8 mouse cellular contexts compared by ENCODE assay signal in the genomic region with DNA sequence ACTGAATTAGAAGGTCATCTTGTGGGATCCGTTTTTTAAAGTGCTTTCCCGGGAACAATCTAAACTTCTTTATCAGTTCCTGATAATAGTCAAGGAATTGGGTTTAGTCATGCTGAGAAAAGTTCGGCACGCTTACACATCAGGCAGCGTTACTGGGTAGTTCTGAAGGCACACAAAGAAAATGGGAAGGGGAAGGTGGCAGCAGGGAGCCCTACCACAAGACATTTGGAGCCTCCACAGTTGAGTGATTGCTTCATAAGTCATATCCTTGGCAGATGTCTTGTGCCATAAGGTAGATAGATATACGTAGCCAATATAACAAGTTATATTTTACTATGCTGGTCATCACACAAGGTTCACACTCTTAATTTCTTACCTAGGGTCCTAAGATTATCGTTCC. TPM values are rescaled to one million over a fixed set of nuclear protein-coding genes. Genes with fewer than 3 reads are reported as not detected.
A peak's percentile ranks its signal among the peaks of the same experiment; 100 is the strongest.
DNase-seq lines count a peak whose midpoint lies in the region; ATAC-seq lines count a peak whose summit lies in the region.

No protein-coding gene starts in this region.

- ATAC-seq in kidney, embryonic 15.5 days (replicated peaks; ENCODE audit: low FRiP score), result no peak
- no peak for ATAC-seq in midbrain, embryonic 12.5 days (ENCODE audit: low FRiP score, low read depth)

- peaks cover 12% of the 10 kb centered on the region for H3K4me1 ChIP-seq in kidney, embryonic 15.5 days
- peaks cover 18% of the 10 kb centered on the region for H3K4me1 ChIP-seq in embryonic facial prominence, embryonic 10.5 days
- H3K4me1 ChIP-seq in midbrain, embryonic 12.5 days, result peaks cover 12% of the 10 kb centered on the region; the same call in 1 of the 2 replicates

- H3K9me3 ChIP-seq in kidney, embryonic 15.5 days (replicated peaks), result no peaks in the 10 kb centered on the region
- no peaks in the 10 kb centered on the region for H3K9me3 ChIP-seq in embryonic facial prominence, embryonic 10.5 days
- H3K9me3 ChIP-seq in midbrain, embryonic 12.5 days, result no peaks in the 10 kb centered on the region

- peak overlapping the region; percentile 98 for H3K27ac ChIP-seq in kidney, embryonic 15.5 days
- peak overlapping the region; percentile 95 for H3K27ac ChIP-seq in embryonic facial prominence, embryonic 10.5 days (replicated peaks)
- H3K27ac ChIP-seq in midbrain, embryonic 12.5 days (replicated peaks), result peak overlapping the region; percentile 97

- WGBS in kidney, embryonic 15.5 days, result 15% methylated on average over 7 of the region's 7 CpGs
- WGBS in embryonic facial prominence, embryonic 10.5 days, result 28% methylated on average over 7 of the region's 7 CpGs
- 26% methylated on average over 7 of the region's 7 CpGs for WGBS in midbrain, embryonic 12.5 days

- no peak for DNase-seq in kidney, postnatal 25 days
- no peak for DNase-seq in embryonic facial prominence, embryonic 10.5 days (ENCODE audit: low spot score)
- peak; percentile 8 for DNase-seq in hindlimb bud, embryonic 11.5 days (ENCODE audit: extremely low spot score, low read depth, low spot score)
- no peak for DNase-seq in spleen, adult 18-20 months
- no peak for DNase-seq in embryo, embryonic 11 days
- DNase-seq in right cerebral cortex, adult 2 months (ENCODE audit: low spot score in 2 of 2), result no peak

- H3K36me3 ChIP-seq in kidney, embryonic 15.5 days, result peaks cover 13% of the 10 kb centered on the region
- H3K36me3 ChIP-seq in embryonic facial prominence, embryonic 10.5 days (replicated peaks), result peaks cover 26% of the 10 kb centered on the region
- peaks cover 1% of the 10 kb centered on the region; the same call in 1 of the 2 replicates for H3K36me3 ChIP-seq in midbrain, embryonic 12.5 days

- no peaks in the 10 kb centered on the region for H3K27me3 ChIP-seq in kidney, embryonic 15.5 days
- no peaks in the 10 kb centered on the region for H3K27me3 ChIP-seq in embryonic facial prominence, embryonic 10.5 days (replicated peaks; ENCODE audit: low read depth, poor library complexity, severe bottlenecking)
- H3K27me3 ChIP-seq in midbrain, embryonic 12.5 days, result no peaks in the 10 kb centered on the region

- peak overlapping the region; percentile 56 for H3K4me3 ChIP-seq in kidney, embryonic 15.5 days (replicated peaks)
- H3K4me3 ChIP-seq in embryonic facial prominence, embryonic 10.5 days, result peak overlapping the region; percentile 75
- peak overlapping the region; percentile 63 for H3K4me3 ChIP-seq in midbrain, embryonic 12.5 days

- peak overlapping the region; percentile 68 for H3K9ac ChIP-seq in kidney, embryonic 15.5 days
- H3K9ac ChIP-seq in midbrain, embryonic 12.5 days (replicated peaks), result peak overlapping the region; percentile 59

- H3K4me2 ChIP-seq in kidney, embryonic 15.5 days, result peak overlapping the region; percentile 73
- H3K4me2 ChIP-seq in midbrain, embryonic 12.5 days (replicated peaks), result peak overlapping the region; percentile 59

RNA-seq across cellular contexts. Expression of a gene that starts 0.8 kb away (rescaled TPM):
- polyA plus RNA-seq in kidney, embryonic 15.5 days (2015; fragmentation: Nextera tagmentation; extraction: Ambion mirVana), result 35.1 and 37.7 TPM in 2 replicates
- 42.0 and 43.2 TPM in 2 replicates for polyA plus RNA-seq in embryonic facial prominence, embryonic 10.5 days (2016; fragmentation: Nextera tagmentation; extraction: Ambion mirVana)
- polyA plus RNA-seq in midbrain, embryonic 12.5 days (2016; fragmentation: Nextera tagmentation; extraction: Ambion mirVana), result 39.5 and 41.8 TPM in 2 replicates
